Mouse (Mus musculus): ENCODE data around the gene Pank4.

Pank4 gene

DNA sequence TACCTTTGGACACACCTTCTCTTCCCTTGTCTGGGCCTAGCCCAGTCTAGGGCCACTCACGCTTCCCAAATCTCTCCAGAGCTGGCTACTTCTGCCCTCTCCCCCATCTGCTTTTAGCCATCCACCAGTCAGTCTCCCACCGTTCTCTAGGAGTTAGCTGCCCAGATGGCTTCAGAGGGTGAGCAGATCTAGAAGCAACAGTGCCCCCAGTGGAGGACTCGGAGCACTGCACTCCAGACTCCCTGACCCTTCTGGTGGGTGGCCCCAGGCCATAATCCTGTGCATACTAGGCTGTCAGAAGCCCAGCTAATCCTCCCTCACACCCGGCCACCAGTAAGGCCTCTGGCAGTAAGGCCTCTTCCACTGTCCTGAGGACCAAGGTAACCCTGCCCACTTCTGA, 48.9 kb downstream of the Pank4 start:
- DNase-seq (ENCODE audit: low read depth, low spot score) = peak; percentile 98

DNA sequence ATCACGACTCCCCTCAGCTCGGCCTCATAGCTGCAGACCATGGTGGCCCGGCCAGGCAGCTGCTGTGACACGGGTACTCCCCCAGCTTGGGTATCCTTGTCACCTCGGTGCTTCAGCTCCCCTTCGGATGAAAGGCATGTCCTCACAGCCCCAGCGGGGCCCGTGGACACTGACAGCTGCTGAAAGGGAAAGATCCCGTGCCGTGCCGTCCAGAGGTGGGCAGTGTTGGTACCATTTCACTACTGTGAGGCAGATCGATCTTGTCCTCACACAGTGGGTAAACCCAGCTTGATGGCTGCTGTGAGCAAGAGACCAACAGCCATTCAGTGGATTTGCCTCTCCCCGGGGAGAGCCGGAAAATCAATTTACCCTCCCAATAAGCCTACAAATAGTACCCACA, 50.3 kb downstream of the Pank4 start:
- DNase-seq (ENCODE audit: low read depth, low spot score) = no peak

DNA sequence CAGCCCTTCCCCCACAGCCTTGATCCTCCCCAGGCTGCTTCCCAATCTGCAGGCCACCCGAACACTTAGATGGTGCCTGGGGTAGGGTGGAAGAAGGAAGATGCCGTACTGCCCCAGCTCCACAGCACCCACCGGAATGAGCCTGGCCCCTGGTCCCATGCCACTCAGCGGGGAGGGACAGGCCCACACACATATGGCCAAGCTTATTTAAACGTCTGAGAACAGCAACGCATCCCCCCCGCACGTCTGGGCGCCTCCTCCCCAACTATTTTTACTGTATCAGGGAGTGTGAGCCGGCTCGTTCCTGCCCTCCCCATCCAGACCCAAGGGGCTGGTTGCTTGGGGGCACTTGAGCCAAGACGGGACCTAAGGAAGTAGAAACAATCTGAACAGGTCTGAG, 50.9 kb downstream of the Pank4 start:
- DNase-seq (ENCODE audit: low read depth, low spot score) = no peak

DNA sequence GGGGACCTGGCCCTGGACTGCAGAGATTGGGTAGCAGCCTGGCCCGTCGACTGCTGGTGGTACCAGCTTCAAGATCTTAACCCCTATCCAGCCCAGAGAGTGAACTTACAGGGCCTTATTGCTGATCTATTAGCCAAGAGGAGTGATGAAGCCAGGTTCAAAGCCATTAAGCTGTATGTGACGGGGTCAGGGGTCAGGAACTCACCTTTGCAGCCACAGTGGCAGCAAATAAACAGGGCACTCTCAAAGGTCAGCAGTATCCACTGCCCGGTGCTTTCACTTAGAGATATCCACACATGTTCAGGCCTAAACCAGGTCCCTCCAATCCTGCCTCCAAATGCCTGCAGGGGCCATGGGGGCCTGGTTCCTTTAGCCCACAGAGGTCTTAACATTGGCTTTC, 51.6 kb downstream of the Pank4 start:
- no peak for DNase-seq (ENCODE audit: low read depth, low spot score)

DNA sequence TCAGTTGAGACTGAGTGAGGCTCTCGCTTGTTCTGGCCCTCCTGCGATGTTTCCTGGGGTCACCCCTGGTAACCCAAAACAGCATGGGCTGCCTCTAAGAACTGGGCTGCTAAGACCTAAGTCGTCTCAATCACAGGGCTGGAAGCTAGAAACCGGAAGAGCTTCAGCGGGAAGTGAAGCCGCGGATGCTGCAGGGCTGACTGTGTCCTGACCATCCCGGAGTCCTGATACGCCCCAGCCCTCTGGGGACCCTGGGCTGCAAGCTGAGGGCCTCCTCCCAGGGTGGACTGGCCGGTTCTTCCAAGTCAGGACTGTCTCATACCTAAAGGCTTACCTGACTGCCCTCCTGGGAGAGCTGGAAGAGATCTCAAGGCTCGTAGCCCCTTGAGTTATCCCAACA, 52.9 kb downstream of the Pank4 start:
- DNase-seq (ENCODE audit: low read depth, low spot score) = no peak

DNA sequence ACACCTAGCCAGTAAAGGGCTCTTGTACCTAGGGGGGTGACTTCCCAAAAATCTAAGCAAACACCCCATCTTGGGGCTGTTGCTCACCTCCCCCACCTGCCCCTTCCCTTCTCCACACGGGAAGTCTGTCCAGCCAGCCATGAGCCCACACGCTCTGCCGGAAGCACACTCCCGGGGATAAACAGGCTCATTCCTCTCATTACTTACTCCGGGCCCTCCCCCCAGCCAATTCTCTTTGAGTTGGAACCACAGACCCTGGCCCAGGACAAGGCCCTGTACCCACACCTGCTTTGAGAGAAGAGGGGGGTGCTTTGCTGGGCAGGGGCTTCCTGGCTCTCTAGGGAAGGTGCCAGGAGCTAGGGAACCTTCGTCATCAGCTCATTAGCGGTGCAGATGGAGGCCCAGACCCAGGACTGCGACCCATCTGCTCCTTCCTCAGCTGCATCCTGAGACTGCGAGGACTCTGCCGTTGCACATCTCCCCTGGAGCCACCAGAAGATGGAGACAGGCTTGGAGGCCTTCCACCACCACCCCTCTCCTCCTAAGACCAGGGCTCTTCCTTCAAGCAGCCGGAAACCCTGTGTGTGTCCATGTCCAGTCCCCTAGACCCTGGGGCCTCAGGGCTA, 53.4 kb downstream of the Pank4 start:
- no peak for DNase-seq (ENCODE audit: low read depth, low spot score)

- no peak for DNase-seq (ENCODE audit: low read depth, low spot score)
These were observed 54.1 kb downstream of the Pank4 start for GRCm38 (mm10) chr4:155018066-155018465.

- DNase-seq (ENCODE audit: low read depth, low spot score) = no peak
These were observed 54.8 kb downstream of the Pank4 start for GRCm38 (mm10) chr4:155018601-155019335.

- DNase-seq (ENCODE audit: low read depth, low spot score) = no peak
These were observed 55.5 kb downstream of the Pank4 start for GRCm38 (mm10) chr4:155019336-155019847.

GRCm38 (mm10) chr4:155020141-155020540, 56.2 kb downstream of the Pank4 start:
- no peak for DNase-seq (ENCODE audit: low read depth, low spot score)

- no peak for DNase-seq (ENCODE audit: low read depth, low spot score)
These were observed 56.9 kb downstream of the Pank4 start for GRCm38 (mm10) chr4:155020813-155021212.

DNA sequence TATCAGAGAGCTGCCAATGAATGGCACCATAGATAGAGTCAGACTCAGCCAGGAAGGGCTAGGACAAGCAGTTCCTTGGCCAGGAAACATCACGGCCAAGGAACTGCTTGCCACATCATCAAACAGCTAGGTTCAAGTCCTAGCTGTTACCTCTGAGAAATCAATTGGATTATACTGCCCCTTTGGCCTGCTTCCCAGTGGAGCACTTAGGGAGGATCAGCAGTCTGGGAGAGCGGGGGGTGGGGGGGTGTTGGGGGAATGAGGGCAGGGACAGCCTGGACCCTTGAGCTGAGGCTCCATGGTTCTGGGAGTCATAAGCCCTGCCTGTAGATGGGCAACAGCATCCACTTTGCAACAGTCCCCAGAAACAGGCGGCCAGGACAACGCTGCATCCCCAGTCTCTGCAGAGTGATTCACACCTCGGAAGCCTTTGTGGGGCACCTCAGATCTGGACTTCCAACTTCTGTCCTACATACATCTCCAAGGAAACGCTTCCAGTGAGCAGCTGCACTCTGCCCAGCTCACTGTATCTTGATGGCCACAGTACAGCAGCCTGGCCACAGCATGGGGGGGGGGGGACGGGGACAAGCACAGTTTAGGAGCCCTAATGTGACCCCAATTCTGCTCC, 58.4 kb downstream of the Pank4 start:
- DNase-seq (ENCODE audit: low read depth, low spot score) = no peak

DNA sequence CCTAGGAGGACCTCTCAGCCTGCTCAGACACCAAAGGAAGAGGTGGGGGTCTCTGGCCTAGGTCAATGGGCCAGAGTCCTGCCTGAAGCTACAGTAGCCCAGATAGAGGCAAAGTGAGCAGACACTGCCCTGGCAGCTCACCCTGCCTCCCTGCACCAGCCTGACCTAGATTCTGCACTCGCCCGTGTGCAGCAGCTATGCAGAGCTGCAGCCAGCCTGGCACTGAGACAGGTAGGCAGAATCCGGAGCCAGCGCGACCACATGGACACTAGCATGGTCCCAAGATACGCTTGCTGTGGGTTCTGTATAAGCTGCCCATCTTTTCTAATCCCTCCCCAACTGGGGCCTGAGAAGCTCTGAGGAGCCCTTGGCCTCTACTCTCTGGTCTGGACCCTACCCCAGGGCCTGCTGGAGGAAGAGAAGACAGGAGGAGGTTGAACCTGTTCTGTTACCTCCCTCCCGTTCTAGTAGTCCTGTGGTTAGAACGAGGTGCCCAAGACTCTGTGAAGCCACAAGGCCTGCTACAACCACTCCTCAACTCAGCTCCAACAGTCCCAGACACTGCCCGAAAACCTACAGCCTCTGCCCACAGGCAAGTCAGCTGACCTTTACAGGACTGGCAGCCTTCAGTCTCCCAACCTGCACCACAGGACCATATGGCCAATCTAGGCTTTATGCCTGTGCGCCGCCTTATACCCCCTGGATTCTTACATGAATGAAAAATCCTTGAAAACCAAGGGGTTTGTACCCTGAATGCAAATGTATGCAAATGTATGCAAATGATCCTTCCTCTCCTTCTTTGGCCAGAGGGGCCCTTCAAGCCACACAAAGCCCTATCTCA, 60.5 kb downstream of the Pank4 start:
- no peak for DNase-seq (ENCODE audit: low read depth, low spot score)
